Mouse (Mus musculus) gastrocnemius, postnatal 25 days (tissue): ENCODE data around the gene Gstt2. TPM values are rescaled to one million over a fixed set of nuclear protein-coding genes. Genes with fewer than 3 reads are reported as not detected.

Experiments used
- DNase-seq: peaks from one replicate; pipeline ENCODE4 v3.0.0; 2022
- total RNA-seq, 2 experiments: library from RNA; stranded (reverse); gene quantifications; 1 replicate in 1 of 2; 2 replicates in 1 of 2; pipeline ENCODE4 v1.2.3; 2021

The Gstt2 gene
- total RNA-seq, 2 experiments from 2014 or later: 3.5 to 6.1 TPM

DNA sequence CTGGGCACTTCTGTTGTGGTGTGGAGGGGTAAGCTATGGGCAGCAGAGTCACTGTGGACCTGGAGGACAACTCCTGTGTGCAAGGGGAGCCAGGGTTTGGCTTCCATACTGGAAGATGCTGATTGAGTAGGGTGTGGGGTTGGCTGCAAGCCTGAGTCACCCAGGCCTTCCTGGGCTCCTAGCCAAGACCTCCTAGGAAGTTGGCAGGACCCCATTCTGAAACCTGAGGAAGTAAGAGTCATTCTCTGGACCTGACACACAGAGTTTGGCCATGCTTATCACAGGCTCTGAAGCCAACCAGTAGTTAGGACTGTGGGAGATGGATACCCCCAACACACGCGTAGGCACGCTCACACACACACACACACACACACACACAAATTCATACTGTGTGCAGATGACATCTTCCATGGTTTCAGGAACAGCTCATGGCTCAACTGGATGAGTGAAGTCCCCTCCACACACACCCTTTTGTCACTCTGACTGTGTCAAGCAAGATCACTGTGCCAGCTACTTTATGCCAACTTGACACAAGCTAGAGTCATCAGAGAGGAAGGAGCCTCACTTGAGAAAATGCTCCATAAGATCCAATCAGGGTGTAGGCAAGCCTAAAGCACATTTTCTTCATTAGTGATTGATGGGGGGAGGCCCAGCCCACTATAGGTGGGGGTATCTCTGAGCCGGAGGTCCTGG lies 9.4 kb downstream of the Gstt2 start:
- DNase-seq: peak; percentile 72

DNA sequence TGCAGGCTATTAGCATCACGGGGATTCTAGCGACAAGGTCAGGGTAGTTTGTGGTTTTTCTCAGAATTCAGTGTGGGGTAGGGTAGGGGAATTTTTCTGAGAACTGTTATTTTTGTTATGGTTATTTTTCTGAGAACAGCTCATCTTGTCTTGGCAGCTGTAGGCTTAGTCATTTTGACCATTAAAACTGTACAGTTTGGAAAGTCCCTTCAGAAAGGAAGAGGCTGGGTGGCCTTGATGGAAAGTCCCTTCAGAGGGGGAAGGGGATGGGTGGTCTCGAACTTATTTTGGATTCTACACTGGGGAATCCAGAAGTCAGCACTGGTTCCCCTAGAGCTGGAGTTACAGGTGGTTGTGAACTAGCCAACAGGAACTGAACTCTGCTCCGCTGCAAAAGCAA lies 12.7 kb downstream of the Gstt2 start:
- DNase-seq: no peak

- DNase-seq: no peak
Measured at GRCm38 (mm10) chr10:75823782-75824181, 13.4 kb downstream of the Gstt2 start.

DNA sequence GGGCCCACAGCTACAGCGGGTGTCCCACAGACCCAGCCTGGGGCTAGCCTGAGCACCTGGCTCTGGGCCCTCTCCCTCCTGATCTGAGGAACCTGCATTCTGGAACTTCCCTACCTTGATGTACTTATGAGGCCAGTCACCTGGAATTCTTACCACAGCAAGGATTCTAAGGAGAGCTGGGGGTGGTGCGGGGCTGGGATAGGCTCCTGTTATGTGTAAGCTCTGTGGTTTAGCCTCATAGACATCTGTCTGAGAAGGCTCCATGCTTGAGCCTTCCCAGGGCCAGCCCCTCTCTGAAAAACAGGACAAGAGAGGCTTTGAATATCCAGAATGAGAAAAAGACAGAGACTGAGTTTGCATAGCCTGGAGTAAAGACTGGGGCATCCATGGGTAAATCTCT lies 14.8 kb downstream of the Gstt2 start, which contains the start of gene Gstt4:
TSS of gene Gstt4 (minus strand) at position 101 of the 400 bp plus-strand sequence.
- no peak for DNase-seq

- no peak for DNase-seq
Measured at GRCm38 (mm10) chr10:75819882-75820281, 17.3 kb downstream of the Gstt2 start.

DNA sequence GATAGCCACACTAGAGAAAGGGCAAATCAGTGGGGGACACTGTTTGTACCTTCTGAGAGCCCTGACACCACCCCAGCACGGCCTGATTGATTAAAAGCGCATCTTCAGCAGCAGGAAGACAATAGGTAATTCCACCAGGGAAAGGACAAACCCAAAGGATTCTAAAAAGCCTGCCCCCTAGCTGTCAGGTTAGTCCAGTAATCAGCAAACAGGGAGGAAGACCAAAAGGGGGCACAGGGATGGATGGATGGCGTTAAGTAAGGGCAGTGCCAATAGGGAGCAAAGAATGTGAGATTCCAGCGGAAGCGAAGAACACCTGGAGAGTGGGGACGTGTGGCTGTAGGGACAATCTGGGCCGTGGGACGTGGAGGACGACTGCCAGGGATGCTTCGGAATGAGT lies 18.6 kb downstream of the Gstt2 start:
- DNase-seq: no peak

DNA sequence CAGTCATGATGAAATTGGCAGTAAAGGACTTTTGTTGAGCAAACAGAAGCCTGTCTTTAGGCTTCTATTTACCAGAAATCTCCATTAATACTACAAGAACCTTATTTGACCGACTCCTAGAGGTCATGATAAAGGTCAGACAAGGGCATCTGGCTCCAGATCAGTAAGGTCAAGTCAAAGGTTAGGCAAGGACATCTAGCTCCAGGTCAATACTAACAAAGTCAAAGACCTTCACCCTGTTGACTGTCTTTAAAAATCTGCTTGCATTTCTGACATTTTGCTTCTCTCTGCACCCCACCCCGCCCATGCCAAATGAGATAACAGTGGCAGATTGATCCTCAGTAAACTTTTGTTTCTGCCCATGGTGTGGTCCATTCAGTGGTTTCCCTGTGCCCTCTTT lies 33.0 kb downstream of the Gstt2 start:
- no peak for DNase-seq

- peak; percentile 64 for DNase-seq
Measured at GRCm38 (mm10) chr10:75798176-75798696, 39.0 kb downstream of the Gstt2 start, which contains the start of gene Gstt1. Gstt1 (minus strand) TSS chr10:75798584.

- DNase-seq: peak; percentile 68
Measured at GRCm38 (mm10) chr10:75797619-75798175, 39.5 kb downstream of the Gstt2 start.

GRCm38 (mm10) chr10:75796731-75797516 lies 40.3 kb downstream of the Gstt2 start:
- DNase-seq: no peak

DNA sequence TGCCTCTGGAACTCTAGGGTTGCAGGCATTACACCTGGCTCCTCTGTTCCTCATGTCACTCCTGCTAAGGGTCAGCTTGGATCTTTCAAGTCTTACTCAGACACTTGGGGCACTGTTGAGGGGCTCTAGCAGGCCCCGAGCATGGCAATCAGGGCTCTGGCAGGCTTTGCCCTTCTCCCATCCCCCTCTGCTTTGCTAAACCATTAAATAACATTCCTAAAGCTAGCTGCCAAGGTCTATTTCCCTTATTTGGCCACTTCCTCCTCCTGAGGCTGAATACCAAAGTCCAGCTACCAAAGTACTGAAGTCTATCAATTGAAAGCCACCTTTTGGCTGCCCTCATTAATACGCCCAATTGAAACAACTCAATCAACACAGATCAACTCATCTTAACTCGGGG lies 42.3 kb downstream of the Gstt2 start:
- no peak for DNase-seq

- no peak for DNase-seq
Measured at GRCm38 (mm10) chr10:75790773-75791172, 46.5 kb downstream of the Gstt2 start.

- DNase-seq: no peak
Measured at GRCm38 (mm10) chr10:75789841-75790240, 47.4 kb downstream of the Gstt2 start.

DNA sequence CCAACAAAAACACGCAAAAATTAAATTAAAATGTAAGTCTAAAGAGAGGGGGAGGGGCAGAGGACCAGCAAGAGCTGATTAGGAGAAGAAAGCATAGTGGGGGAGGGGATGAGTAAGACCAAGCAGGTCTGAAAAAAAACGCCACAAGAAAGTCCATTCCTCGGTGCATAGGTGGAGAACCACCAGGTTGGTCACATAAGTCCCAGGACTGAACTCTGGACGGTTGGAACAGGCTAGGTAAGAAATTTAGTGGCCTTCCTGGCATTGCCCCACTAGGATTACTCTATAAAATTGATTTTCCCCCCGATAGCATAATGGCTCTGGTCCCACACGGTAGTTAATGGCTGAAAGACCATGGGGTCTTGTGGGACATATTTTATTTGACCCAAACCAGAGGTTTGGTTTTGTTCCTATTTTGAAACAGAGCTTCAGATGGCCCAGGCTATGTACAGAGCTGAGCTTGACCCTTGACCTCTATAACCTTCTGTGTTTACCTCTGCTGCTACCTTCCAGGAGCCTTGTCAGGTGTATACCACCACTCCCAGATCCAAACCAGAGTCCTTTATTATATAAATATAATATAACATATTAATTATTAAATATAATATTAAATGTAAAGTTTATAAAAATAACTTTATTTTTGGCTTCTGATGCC lies 48.0 kb downstream of the Gstt2 start:
- no peak for DNase-seq

- DNase-seq: no peak
Measured at GRCm38 (mm10) chr10:75788277-75788676, 48.9 kb downstream of the Gstt2 start.

DNA sequence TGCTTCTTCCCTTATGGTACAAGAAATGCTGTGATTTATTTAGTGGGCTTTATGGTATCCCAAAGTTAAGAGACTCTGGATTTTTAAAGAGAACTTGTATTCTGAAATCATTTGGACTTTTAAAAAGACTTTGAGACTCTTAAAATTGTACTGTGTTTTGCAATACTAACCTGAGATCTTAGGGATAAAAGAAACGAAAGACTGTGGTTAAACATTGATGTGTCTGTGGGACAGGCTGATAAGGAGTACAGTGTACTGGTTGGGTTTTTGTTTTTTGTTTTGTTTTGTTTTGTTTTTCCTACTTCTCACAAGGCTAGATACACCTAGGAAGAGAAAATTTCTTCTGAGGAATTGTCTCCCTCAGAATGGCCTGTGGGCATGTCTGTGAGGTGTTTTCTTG lies 51.8 kb downstream of the Gstt2 start:
- no peak for DNase-seq

Other genes starting within 250 kb of the Gstt2 start
- gene Ggt5, start 248.1 kb downstream of the Gstt2 start, total RNA-seq: 1 to 10 TPM; 4.9 to 5.3 TPM
- gene Susd2, start 193.4 kb downstream of the Gstt2 start, total RNA-seq: 1 to 10 TPM; 1.3 to 1.8 TPM
- gene Cabin1, start 73.1 kb downstream of the Gstt2 start, total RNA-seq: 1 to 10 TPM; 8.3 to 8.8 TPM
- gene Ddt, start 64.0 kb downstream of the Gstt2 start, total RNA-seq: 10 to 100 TPM; 38.0 to 44.6 TPM
- gene Gm20441, start 56.5 kb downstream of the Gstt2 start, total RNA-seq: not detected
- gene Gstt3, start 56.0 kb downstream of the Gstt2 start, total RNA-seq: 1 to 10 TPM; 4.0 to 4.7 TPM
- 1 to 10 TPM; 5.5 to 6.2 TPM for gene Gstt1, start 38.8 kb downstream of the Gstt2 start, total RNA-seq
- gene Gstt4, start 14.9 kb downstream of the Gstt2 start, total RNA-seq: not detected
- gene Mif, start 22.8 kb upstream of the Gstt2 start, total RNA-seq: 100 to 1,000 TPM; 141 to 147 TPM
- not detected for gene Derl3, start 56.0 kb upstream of the Gstt2 start, total RNA-seq
- gene Smarcb1, start 84.2 kb upstream of the Gstt2 start, total RNA-seq: 10 to 100 TPM; 14.9 to 15.2 TPM
- gene Chchd10, start 95.7 kb upstream of the Gstt2 start, total RNA-seq: 1,000 to 10,000 TPM; 1,309 to 1,319 TPM
- 1 to 10 TPM; 1.7 to 3.3 TPM for gene Mmp11, start 99.1 kb upstream of the Gstt2 start, total RNA-seq
- not detected for gene Gm867, start 103.2 kb upstream of the Gstt2 start, total RNA-seq
- not detected for gene Vpreb3, start 105.6 kb upstream of the Gstt2 start, total RNA-seq
- gene Gm5134, start 117.1 kb upstream of the Gstt2 start, total RNA-seq: not detected
- gene Zfp280b, start 195.2 kb upstream of the Gstt2 start, total RNA-seq: 1 to 10 TPM; 5.5 to 9.6 TPM